Comparison of ENCODE assay signal across 19 mouse cellular contexts in the genomic region with DNA sequence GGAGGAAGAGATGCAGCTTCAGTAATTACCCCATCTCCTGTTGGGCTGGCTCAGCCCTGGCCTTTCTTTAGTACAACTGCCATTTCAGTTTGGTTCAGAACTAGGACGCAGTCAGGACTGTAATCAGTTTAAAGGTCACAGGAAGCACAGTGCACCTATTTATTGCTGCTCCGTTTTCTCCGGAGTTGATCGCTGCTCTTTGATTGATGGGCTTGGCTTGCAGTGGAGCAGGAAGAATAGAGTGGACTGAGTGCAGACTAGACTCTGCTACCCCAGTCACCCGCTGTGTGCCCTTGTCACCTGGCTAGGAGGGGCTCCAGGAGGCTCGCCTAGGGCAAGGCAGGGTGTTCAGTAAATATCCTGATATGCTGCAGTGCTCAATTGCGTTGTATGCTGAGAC. TPM values are rescaled to one million over a fixed set of nuclear protein-coding genes. Genes with fewer than 3 reads are reported as not detected.
A peak's percentile ranks its signal among the peaks of the same experiment; 100 is the strongest.
DNase-seq lines count a peak whose midpoint lies in the region; ATAC-seq and TF ChIP-seq lines count a peak whose summit lies in the region.
"Had no signal": no experiment of that assay in that cellular context is flagged by ENCODE, and none has a peak within 500 bp of the region (broad histone marks: within the 10 kb centered on the region; RNA-seq: fewer than 3 reads in every experiment).

No protein-coding gene starts in this region.

- TF ChIP-seq CTCF in small intestine, adult 2 months (IDR thresholded peaks at IDR 0.05; ENCODE audit: extremely low read depth, insufficient read length, insufficient replicate concordance, low read depth, low read length): no peak

- H3K9ac ChIP-seq in hindbrain, embryonic 12.5 days: no peak overlapping the region
- H3K9ac ChIP-seq in forebrain, embryonic 11.5 days (ENCODE audit: low read length): no peak overlapping the region
- H3K9ac ChIP-seq in midbrain, embryonic 15.5 days: no peak overlapping the region
- H3K9ac ChIP-seq: heart, embryonic 15.5 days; hindbrain, embryonic 13.5 days; limb, embryonic 12.5 days; midbrain, embryonic 12.5 days had no signal

- peaks cover 6% of the 10 kb centered on the region for H3K4me1 ChIP-seq in hindbrain, embryonic 12.5 days
- peaks cover 15% of the 10 kb centered on the region for H3K4me1 ChIP-seq in hindbrain, embryonic 10.5 days (replicated peaks)
- H3K4me1 ChIP-seq in small intestine, adult 2 months (ENCODE audit: control insufficient read depth, insufficient read depth, insufficient read length, low read length): peaks cover 11% of the 10 kb centered on the region
- no peaks in the 10 kb centered on the region for H3K4me1 ChIP-seq in forebrain, embryonic 11.5 days (replicated peaks; ENCODE audit: control insufficient read depth, insufficient read depth, low read length)
- no peaks in the 10 kb centered on the region for H3K4me1 ChIP-seq in midbrain, embryonic 15.5 days
- H3K4me1 ChIP-seq: midbrain, embryonic 12.5 days had no signal

- H3K27ac ChIP-seq in hindbrain, embryonic 12.5 days: no peak overlapping the region
- H3K27ac ChIP-seq in hindbrain, embryonic 10.5 days: no peak overlapping the region
- peak overlapping the region; percentile 92 for H3K27ac ChIP-seq in small intestine, adult 2 months (ENCODE audit: insufficient read depth, low read depth, low read length)
- no peak overlapping the region for H3K27ac ChIP-seq in forebrain, embryonic 11.5 days (ENCODE audit: low read depth, low read length)
- no peak overlapping the region for H3K27ac ChIP-seq in midbrain, embryonic 15.5 days
- H3K27ac ChIP-seq: forebrain, embryonic 10.5 days; heart, embryonic 15.5 days; hindbrain, embryonic 13.5 days; limb, embryonic 12.5 days; midbrain, embryonic 12.5 days had no signal

- peak; percentile 32; the same call in 1 of the 2 replicates for ATAC-seq in hindbrain, embryonic 12.5 days (ENCODE audit: low FRiP score)
- no peak for ATAC-seq in forebrain, embryonic 11.5 days (replicated peaks; ENCODE audit: low FRiP score)
- no peak for ATAC-seq in midbrain, embryonic 15.5 days (replicated peaks)

- no peak for DNase-seq in hindbrain, embryonic 10.5 days (ENCODE audit: low spot score)
- peak; percentile 33 for DNase-seq in ES-CJ7 (ENCODE audit: low read depth, low spot score)
- peak; percentile 48 for DNase-seq in adrenal gland, postnatal 14 days
- no peak for DNase-seq in forebrain, embryonic 11.5 days (ENCODE audit: low spot score)
- DNase-seq: cerebellum, adult 18-20 months; heart, adult 11 months; kidney, adult 2 months; kidney, postnatal 4 days; lung, adult 18-20 months; lung, postnatal 4 days; spleen, adult 18-20 months had no signal

- H3K36me3 ChIP-seq in hindbrain, embryonic 12.5 days: no peaks in the 10 kb centered on the region
- no peaks in the 10 kb centered on the region for H3K36me3 ChIP-seq in hindbrain, embryonic 10.5 days
- no peaks in the 10 kb centered on the region for H3K36me3 ChIP-seq in small intestine, adult 2 months (ENCODE audit: control insufficient read depth, insufficient read depth, low read length)
- no peaks in the 10 kb centered on the region for H3K36me3 ChIP-seq in forebrain, embryonic 11.5 days (ENCODE audit: control insufficient read depth, insufficient read depth, low read length)
- H3K36me3 ChIP-seq in midbrain, embryonic 15.5 days (replicated peaks): no peaks in the 10 kb centered on the region
- H3K36me3 ChIP-seq: forebrain, embryonic 10.5 days; heart, embryonic 15.5 days; hindbrain, embryonic 13.5 days; limb, embryonic 12.5 days; midbrain, embryonic 12.5 days had no signal

- no peaks in the 10 kb centered on the region for H3K9me3 ChIP-seq in hindbrain, embryonic 12.5 days (replicated peaks)
- no peaks in the 10 kb centered on the region for H3K9me3 ChIP-seq in hindbrain, embryonic 10.5 days
- H3K9me3 ChIP-seq in forebrain, embryonic 11.5 days (ENCODE audit: control insufficient read depth, low read length): no peaks in the 10 kb centered on the region
- no peaks in the 10 kb centered on the region for H3K9me3 ChIP-seq in midbrain, embryonic 15.5 days
- H3K9me3 ChIP-seq: forebrain, embryonic 10.5 days; heart, embryonic 15.5 days; hindbrain, embryonic 13.5 days; limb, embryonic 12.5 days; midbrain, embryonic 12.5 days had no signal

- TF ChIP-seq POLR2A in small intestine, adult 2 months (IDR thresholded peaks at IDR 0.05; ENCODE audit: low read depth, low read length): no peak

- H3K4me3 ChIP-seq in hindbrain, embryonic 12.5 days: no peak overlapping the region
- H3K4me3 ChIP-seq in hindbrain, embryonic 10.5 days: no peak overlapping the region
- no peak overlapping the region for H3K4me3 ChIP-seq in small intestine, adult 2 months (ENCODE audit: low read depth, low read length)
- no peak overlapping the region for H3K4me3 ChIP-seq in forebrain, embryonic 11.5 days (ENCODE audit: low read depth, low read length)
- H3K4me3 ChIP-seq in midbrain, embryonic 15.5 days: no peak overlapping the region
- H3K4me3 ChIP-seq: forebrain, embryonic 10.5 days; heart, embryonic 15.5 days; hindbrain, embryonic 13.5 days; limb, embryonic 12.5 days; midbrain, embryonic 12.5 days had no signal

- no peak overlapping the region for H3K4me2 ChIP-seq in hindbrain, embryonic 12.5 days (replicated peaks)
- no peak overlapping the region for H3K4me2 ChIP-seq in forebrain, embryonic 11.5 days (ENCODE audit: low read depth, low read length, severe bottlenecking)
- H3K4me2 ChIP-seq in midbrain, embryonic 15.5 days: no peak overlapping the region
- H3K4me2 ChIP-seq: heart, embryonic 15.5 days; hindbrain, embryonic 13.5 days; limb, embryonic 12.5 days; midbrain, embryonic 12.5 days had no signal

- WGBS in hindbrain, embryonic 12.5 days: 50% methylated on average over 7 of the region's 7 CpGs
- WGBS in hindbrain, embryonic 10.5 days: 61% methylated on average over 7 of the region's 7 CpGs
- WGBS in small intestine, adult 2 months: 17% methylated on average over 7 of the region's 7 CpGs
- 61% methylated on average over 7 of the region's 7 CpGs for WGBS in forebrain, embryonic 11.5 days
- WGBS in midbrain, embryonic 15.5 days: 69% methylated on average over 7 of the region's 7 CpGs

- no peaks in the 10 kb centered on the region for H3K27me3 ChIP-seq in hindbrain, embryonic 12.5 days
- no peaks in the 10 kb centered on the region for H3K27me3 ChIP-seq in hindbrain, embryonic 10.5 days (ENCODE audit: insufficient read depth, poor library complexity, severe bottlenecking)
- H3K27me3 ChIP-seq in small intestine, adult 2 months (ENCODE audit: control insufficient read depth, insufficient read depth, low read length): no peaks in the 10 kb centered on the region
- no peaks in the 10 kb centered on the region for H3K27me3 ChIP-seq in forebrain, embryonic 11.5 days (ENCODE audit: control insufficient read depth, insufficient read depth, low read length)
- H3K27me3 ChIP-seq in midbrain, embryonic 15.5 days (replicated peaks): no peaks in the 10 kb centered on the region
- H3K27me3 ChIP-seq: heart, embryonic 15.5 days; hindbrain, embryonic 13.5 days; limb, embryonic 12.5 days; midbrain, embryonic 12.5 days had no signal

RNA-seq across cellular contexts. Expression of a gene that starts 51.8 kb away (rescaled TPM):
- polyA plus RNA-seq in hindbrain, embryonic 12.5 days (2016; fragmentation: Nextera tagmentation; extraction: Ambion mirVana): 12.9 and 13.2 TPM in 2 replicates
- 17.5 and 25.4 TPM in 2 replicates for polyA plus RNA-seq in hindbrain, embryonic 10.5 days (2016; fragmentation: Nextera tagmentation; extraction: Ambion mirVana)
- 80.7 and 91.7 TPM in 2 replicates for total RNA-seq in adrenal gland, postnatal 14 days (2021)
- 3.6 and 3.9 TPM in 2 replicates for polyA plus RNA-seq in small intestine, adult 2 months (2012; rRNA removed)
- polyA plus RNA-seq in forebrain, embryonic 11.5 days (2014; fragmentation: Nextera tagmentation; extraction: Ambion mirVana): 18.1 and 19.8 TPM in 2 replicates
- 6.1 TPM in 2 replicates for polyA plus RNA-seq in midbrain, embryonic 15.5 days (2015; fragmentation: Nextera tagmentation; extraction: Ambion mirVana)

Comparison
In these comparisons a context has a peak if more than half of its experiments do, and no peak if none do; other contexts are left out.
1. DNase-seq: peak in ES-CJ7 (single experiment) and adrenal gland, postnatal 14 days (single experiment); none in hindbrain, embryonic 10.5 days (single experiment) and forebrain, embryonic 11.5 days (single experiment).